Mouse (Mus musculus) kidney, embryonic 16.5 days (tissue): ENCODE measurements at regions not wholly inside any gene's neighbourhood (a gene's known extent, or its start where the extent isn't known, plus 50 kb on each side); places are given as distances from the start of the nearest gene placed in this dataset.

Experiments used
- ATAC-seq: fragments of 200-750 bp; cut with Nextera tagmentation; 2 replicates; pipeline ENCODE4 v1.8.0; 2017; ENCODE audit warnings: moderate TSS enrichment; ENCODE audit not compliant: low FRiP score, low TSS enrichment
- H3K27ac ChIP-seq: fragments of 300-500 bp; sonication (generic); 2 replicates; pipeline ENCODE4 v1.5.1; 2014; ENCODE audit warnings: low read length
- H3K27me3 ChIP-seq: fragments of 300-500 bp; sonication (generic); 2 replicates; pipeline ENCODE4 v1.6.1; 2014; ENCODE audit warnings: low read length, control low read depth, mixed read lengths; ENCODE audit not compliant: insufficient read depth
- H3K36me3 ChIP-seq: fragments of 300-500 bp; sonication (generic); 2 replicates; pipeline ENCODE4 v1.6.1; 2014; ENCODE audit warnings: low read length, control low read depth, mixed read lengths; ENCODE audit not compliant: insufficient read depth
- H3K4me1 ChIP-seq: fragments of 300-500 bp; sonication (generic); 2 replicates; pipeline ENCODE4 v1.6.1; 2014; ENCODE audit warnings: low read length, control low read depth, mixed read lengths; ENCODE audit not compliant: insufficient read depth
- H3K4me2 ChIP-seq: fragments of 300-500 bp; sonication (generic); replicated peaks from 2 replicates; pipeline ENCODE4 v1.6.1; 2014; ENCODE audit warnings: low read depth, low read length
- H3K4me3 ChIP-seq: fragments of 300-500 bp; sonication (generic); 2 replicates; pipeline ENCODE4 v1.5.1; 2014; ENCODE audit warnings: mild to moderate bottlenecking, low read length
- H3K9ac ChIP-seq: fragments of 300-500 bp; sonication (generic); replicated peaks from 2 replicates; pipeline ENCODE4 v1.6.1; 2014; ENCODE audit warnings: low read length
- H3K9me3 ChIP-seq: fragments of 300-500 bp; sonication (generic); 2 replicates; pipeline ENCODE4 v1.6.1; 2016; ENCODE audit warnings: low read length, control low read depth
- WGBS: fragments of 180-500 bp; shearing (Covaris S2); extraction: QIAGEN DNeasy Blood & Tissue Kit; methylation state at CpG from one replicate; pipeline ENCODE4 v1.1.7; 2014; 5-methylcytosine and 5-hydroxymethylcytosine counted together

DNA sequence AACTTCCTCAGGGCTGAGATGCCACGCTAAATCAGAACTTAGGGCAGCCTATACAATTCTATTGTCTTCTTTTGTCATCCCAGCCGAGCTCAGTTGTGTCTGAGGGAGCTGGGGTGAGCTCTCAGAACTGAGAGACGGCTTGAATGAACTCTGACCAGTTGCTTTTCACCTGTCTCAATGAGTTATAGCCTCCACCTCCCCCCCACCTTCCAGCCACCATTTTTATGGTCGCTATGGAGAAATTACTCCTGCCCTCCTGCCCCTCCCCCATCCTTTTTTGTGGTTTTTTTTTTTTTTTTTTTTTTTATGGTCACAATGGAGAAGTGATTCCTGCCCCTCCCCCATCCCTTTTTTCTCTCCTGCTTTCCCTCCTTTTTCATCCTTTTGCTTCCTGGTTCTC is 251.6 kb upstream of the Gm10131 start:
- no peaks in the 10 kb centered on the region for H3K27me3 ChIP-seq
- WGBS: 33% methylated on average over 4 of the region's 4 CpGs
- H3K4me3 ChIP-seq: no peak overlapping the region
- no peaks in the 10 kb centered on the region for H3K9me3 ChIP-seq
- no peak overlapping the region for H3K27ac ChIP-seq
- no peaks in the 10 kb centered on the region for H3K4me1 ChIP-seq
- ATAC-seq: no peak
- H3K9ac ChIP-seq: no peak overlapping the region
- H3K4me2 ChIP-seq: no peak overlapping the region
- H3K36me3 ChIP-seq: no peaks in the 10 kb centered on the region

DNA sequence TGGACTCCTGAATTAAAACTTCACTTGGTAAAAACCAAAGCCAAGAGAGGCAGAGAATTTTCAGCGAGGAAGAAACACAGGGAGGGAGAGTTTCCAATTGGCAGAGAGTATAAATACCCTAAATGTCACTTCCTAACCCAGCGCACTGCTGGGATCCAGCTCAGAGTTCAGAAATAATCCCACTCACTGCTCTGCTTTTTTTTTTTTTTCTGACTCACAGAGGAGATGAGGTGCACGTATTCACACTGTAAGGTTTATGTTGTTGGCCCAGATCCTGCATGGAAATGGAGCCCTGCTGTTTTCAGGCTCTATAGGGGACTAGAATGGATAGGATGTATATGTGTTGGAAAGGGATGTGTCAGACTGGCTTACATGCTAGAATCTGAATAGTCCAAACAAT is 249.8 kb upstream of the Gm10131 start:
- no peak overlapping the region for H3K4me2 ChIP-seq
- H3K9ac ChIP-seq: no peak overlapping the region
- WGBS: 74% methylated on average over 3 of the region's 3 CpGs
- no peaks in the 10 kb centered on the region for H3K9me3 ChIP-seq
- H3K27me3 ChIP-seq: no peaks in the 10 kb centered on the region
- no peak overlapping the region for H3K27ac ChIP-seq
- H3K4me3 ChIP-seq: no peak overlapping the region
- H3K4me1 ChIP-seq: no peaks in the 10 kb centered on the region
- no peaks in the 10 kb centered on the region for H3K36me3 ChIP-seq
- ATAC-seq: no peak

DNA sequence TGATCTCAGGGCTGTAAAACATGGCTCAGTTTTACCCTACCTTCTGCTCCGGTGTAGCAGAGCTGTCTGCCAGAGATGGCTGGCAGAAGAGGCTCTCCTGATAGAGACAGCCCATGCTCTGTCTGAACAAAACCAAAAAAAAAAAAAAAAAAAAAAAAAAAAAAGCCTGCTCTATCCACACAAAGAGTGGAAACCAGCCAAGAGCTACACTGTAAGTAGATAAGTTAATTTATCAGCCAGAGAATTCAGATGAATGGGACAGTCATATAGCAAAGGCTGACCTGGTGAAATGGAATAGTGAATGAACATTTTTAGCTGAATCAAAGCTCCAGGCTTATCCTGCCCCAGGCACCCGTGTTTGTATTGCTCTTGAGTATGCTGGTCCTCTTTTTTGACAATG is 248.2 kb upstream of the Gm10131 start:
- no peaks in the 10 kb centered on the region for H3K36me3 ChIP-seq
- no peak overlapping the region for H3K9ac ChIP-seq
- no peak overlapping the region for H3K4me3 ChIP-seq
- H3K9me3 ChIP-seq: no peaks in the 10 kb centered on the region
- H3K27ac ChIP-seq: no peak overlapping the region
- WGBS: 62% methylated on average over 2 of the region's 2 CpGs
- 0 out of 2 replicates have a peak, but pooled peaks cover 3% of the 10 kb centered on the region for H3K4me1 ChIP-seq
- no peak overlapping the region for H3K4me2 ChIP-seq
- H3K27me3 ChIP-seq: no peaks in the 10 kb centered on the region
- no peak for ATAC-seq

DNA sequence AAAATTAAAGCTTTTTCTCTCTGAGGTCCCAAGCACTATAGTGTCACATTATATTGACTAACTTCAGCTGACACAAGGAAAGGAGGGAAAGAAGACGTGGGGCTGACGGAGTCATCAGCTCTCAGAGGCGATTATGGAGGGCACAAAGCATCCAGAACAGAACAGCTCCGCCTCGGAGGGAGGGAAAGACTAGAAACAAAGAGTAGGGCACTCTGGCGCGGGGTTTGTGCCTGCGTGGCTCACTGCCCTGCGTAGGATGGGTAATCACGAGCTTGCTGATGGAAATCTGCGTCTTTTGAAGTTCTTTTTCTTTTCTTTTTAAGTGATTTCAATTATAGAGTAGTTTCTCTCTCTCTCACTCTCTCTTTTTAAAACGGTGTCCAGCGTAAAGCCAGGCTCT is 243.5 kb upstream of the Gm10131 start:
- Histone ChIP-seq H3K9me3 (no peaks in the 10 kb centered on the region), H3K27me3 (no peaks in the 10 kb centered on the region), H3K27ac (no peak overlapping the region), H3K9ac (no peak overlapping the region), H3K4me3 (no peak overlapping the region), H3K4me2 (no peak overlapping the region), H3K4me1 (0 out of 2 replicates have a peak, but pooled peaks cover 3% of the 10 kb centered on the region), H3K36me3 (no peaks in the 10 kb centered on the region)
- WGBS: 43% methylated on average over 13 of the region's 13 CpGs
- ATAC-seq: no peak

DNA sequence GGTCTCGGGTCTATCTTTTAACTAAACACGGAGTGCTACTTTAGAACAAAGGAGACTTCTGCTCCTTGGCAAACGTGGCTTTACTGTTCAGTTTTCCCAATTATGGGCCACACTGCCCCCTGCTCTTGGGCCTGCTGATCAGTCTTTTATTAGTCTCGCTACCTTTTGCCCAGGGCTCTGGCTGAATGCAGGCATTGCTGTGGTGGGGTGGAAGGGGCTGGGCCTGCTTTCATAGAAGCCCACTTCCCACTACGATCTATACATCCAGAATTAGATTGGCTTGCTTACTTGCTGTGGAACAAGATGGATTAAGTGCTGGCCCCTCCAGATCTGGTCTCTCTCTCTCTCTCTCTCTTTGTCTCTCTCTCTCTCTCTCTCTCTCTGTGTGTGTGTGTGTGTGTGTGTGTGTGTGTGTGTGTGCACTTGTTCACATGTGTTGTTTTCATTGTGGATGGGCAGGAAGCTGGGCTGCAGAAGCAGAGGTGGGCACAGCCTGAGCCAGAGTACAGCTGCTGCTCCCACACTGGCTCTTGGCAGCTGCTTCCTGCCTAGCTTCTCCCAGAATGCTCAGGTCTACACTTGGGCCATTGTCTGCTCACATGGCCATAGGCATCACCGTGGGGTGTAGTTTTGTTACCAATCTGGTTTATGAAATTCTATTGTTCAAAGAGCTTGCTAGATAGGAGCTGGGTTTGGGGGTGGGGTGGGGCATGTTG is 241.8 kb upstream of the Gm10131 start:
- WGBS: 69% methylated on average over 6 of the region's 6 CpGs
- Histone ChIP-seq H3K9me3 (no peaks in the 10 kb centered on the region), H3K9ac (no peak overlapping the region), H3K4me2 (no peak overlapping the region), H3K36me3 (no peaks in the 10 kb centered on the region), H3K27ac (no peak overlapping the region), H3K27me3 (no peaks in the 10 kb centered on the region), H3K4me3 (no peak overlapping the region), H3K4me1 (0 out of 2 replicates have a peak, but pooled peaks cover 3% of the 10 kb centered on the region)
- ATAC-seq: no peak

DNA sequence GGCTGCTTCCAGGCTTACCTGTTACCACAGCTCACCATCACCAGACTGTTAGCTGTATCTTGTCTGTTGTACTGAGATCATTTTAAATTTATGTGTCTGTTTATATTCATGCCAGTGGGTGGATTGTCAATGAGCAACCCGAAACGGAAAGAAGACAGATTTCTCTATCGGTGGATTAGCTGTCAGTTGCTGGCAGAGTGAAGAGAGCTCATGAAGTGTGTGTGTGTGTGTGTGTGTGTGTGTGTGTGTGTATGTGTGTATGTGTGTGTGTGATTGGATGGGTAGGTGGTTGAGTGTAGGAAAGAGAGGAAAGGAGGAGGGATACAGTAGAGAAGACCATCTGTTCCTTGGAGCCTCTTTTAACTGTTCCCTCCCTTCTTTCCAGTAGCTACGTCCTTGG is 223.3 kb upstream of the Gm10131 start:
- H3K4me1 ChIP-seq: no peaks in the 10 kb centered on the region
- WGBS: 95% methylated on average over 4 of the region's 4 CpGs
- no peak for ATAC-seq
- no peaks in the 10 kb centered on the region for H3K9me3 ChIP-seq
- H3K4me2 ChIP-seq: no peak overlapping the region
- H3K4me3 ChIP-seq: no peak overlapping the region
- no peaks in the 10 kb centered on the region for H3K27me3 ChIP-seq
- no peak overlapping the region for H3K9ac ChIP-seq
- no peaks in the 10 kb centered on the region for H3K36me3 ChIP-seq
- H3K27ac ChIP-seq: no peak overlapping the region

DNA sequence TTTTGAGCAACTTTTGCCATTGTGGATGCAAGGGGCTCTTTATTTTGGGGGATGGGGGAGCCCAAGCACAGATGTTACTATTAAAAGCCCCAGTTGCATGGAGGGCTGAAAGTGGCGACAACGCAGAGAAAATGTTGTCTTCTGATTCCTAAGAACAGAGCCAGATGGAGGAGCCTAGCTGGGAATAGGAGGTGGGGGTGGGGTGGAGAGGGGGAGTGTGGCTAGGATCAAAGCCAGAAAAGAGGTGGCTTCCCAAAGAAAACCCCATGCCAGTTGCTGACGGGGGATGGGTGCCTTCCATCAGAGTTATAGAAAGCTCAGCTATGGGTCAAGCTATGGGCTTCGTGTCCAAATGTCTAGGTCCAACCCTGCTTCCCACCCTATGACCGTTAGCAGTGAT is 220.1 kb upstream of the Gm10131 start:
- Histone ChIP-seq H3K9me3 (no peaks in the 10 kb centered on the region), H3K4me3 (no peak overlapping the region), H3K4me1 (peaks cover 4% of the 10 kb centered on the region), H3K4me2 (no peak overlapping the region), H3K36me3 (no peaks in the 10 kb centered on the region), H3K27me3 (no peaks in the 10 kb centered on the region), H3K27ac (no peak overlapping the region), H3K9ac (no peak overlapping the region)
- WGBS: 60% methylated on average over 5 of the region's 5 CpGs
- no peak for ATAC-seq

DNA sequence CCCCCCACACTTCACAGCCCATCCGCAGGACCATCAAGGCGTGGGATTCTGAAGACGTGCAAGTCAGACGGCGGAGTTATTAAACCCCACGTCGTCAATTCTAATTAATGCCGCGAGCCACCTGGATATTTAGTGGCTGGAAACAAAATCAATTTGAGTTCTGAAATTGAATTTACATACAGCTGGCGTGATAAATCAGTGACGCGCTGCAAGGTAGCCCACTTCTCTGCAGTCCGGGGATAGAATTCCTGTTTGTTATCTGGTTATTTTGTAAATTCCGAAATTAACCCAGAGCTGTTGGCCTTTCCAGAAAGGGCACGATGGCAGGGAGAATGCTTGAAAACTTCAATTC is 215.1 kb upstream of the Gm10131 start:
- no peak for ATAC-seq
- Histone ChIP-seq H3K27ac (no peak overlapping the region), H3K9ac (peak overlapping the region; percentile 29; the same call in 1 of the 2 replicates), H3K4me2 (peak overlapping the region; percentile 58), H3K27me3 (no peaks in the 10 kb centered on the region), H3K4me1 (peaks cover 11% of the 10 kb centered on the region), H3K36me3 (no peaks in the 10 kb centered on the region), H3K4me3 (peak overlapping the region; percentile 34), H3K9me3 (no peaks in the 10 kb centered on the region)
- WGBS: 10% methylated on average over 15 of the region's 15 CpGs

DNA sequence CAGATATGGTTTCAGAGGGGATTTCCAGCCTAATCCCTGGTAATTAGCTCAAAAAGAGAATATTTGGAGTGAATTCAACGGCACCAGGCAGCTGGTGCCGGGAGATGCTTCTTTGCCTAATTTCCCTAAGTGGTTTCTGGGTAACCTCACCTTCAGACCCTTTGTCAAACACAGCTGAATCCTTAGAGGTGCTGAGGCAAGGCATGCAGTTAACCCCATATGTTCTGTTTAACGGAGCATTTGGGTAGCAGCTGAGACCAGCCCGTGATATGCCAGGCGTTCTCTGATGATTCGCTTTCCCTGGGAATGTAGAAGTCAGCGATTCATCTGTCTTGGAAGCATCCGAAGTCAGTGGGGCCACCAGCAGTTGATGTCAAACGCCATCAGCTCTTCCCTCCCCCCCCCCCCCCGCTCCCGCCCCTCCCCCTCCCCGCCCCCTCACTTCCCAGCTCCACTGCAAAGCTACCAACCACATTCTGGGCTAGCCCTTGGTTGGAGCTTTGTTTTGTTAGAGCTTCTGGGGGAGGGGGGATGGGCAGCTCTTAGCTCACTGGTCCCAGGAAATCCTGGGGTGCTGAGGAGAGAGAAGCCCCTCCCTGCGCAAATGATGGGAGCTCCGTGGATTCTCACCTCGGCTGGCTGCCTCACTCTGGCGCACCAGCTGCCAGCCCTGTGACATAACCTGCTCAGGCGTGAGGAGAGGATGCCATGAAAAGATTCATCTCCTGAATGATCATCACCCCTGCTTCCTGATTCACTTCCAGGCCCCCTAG is 214.5 kb upstream of the Gm10131 start:
- no peak; the same call in 1 of the 2 replicates for ATAC-seq

DNA sequence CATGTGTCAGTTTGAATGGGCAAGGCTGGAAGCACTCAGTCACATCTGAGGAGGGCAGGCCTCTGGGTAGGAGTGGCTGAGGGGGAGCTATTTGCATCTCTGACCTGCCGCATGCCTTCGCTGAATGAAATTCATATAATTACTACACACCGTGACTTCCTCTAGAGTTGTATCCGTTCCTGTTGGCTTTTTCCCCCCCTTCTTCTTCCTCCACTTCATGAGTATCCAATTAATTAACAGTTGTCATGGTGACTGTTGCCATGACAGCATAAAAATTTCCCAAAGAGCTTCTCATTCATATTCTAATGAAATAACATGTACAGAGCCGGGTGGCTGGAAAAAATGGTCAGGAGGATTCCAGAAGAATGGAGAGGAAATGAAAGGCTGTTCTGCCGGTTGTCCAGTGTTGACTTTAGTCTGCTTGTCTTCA is 208.6 kb upstream of the Gm10131 start:
- H3K4me1 ChIP-seq: 0 out of 2 replicates have a peak, but pooled peaks cover 4% of the 10 kb centered on the region
- H3K9me3 ChIP-seq: no peaks in the 10 kb centered on the region
- H3K27me3 ChIP-seq: no peaks in the 10 kb centered on the region
- H3K27ac ChIP-seq: no peak overlapping the region
- 41% methylated on average over 6 of the region's 6 CpGs for WGBS
- no peak overlapping the region for H3K4me2 ChIP-seq
- no peaks in the 10 kb centered on the region for H3K36me3 ChIP-seq
- no peak overlapping the region for H3K9ac ChIP-seq
- H3K4me3 ChIP-seq: no peak overlapping the region
- ATAC-seq: peak; percentile 61

More for the DNA sequence above, 214.5 kb upstream of the Gm10131 start:
- Histone ChIP-seq H3K27me3 (no peaks in the 10 kb centered on the region), H3K27ac (no peak overlapping the region), H3K36me3 (no peaks in the 10 kb centered on the region), H3K4me1 (peaks cover 11% of the 10 kb centered on the region), H3K9me3 (no peaks in the 10 kb centered on the region), H3K4me2 (peak overlapping the region; percentile 58), H3K4me3 (peak overlapping the region; percentile 34), H3K9ac (peak overlapping the region; percentile 29; the same call in 1 of the 2 replicates)
- 3% methylated on average over 14 of the region's 17 CpGs for WGBS
